In the genomic region with DNA sequence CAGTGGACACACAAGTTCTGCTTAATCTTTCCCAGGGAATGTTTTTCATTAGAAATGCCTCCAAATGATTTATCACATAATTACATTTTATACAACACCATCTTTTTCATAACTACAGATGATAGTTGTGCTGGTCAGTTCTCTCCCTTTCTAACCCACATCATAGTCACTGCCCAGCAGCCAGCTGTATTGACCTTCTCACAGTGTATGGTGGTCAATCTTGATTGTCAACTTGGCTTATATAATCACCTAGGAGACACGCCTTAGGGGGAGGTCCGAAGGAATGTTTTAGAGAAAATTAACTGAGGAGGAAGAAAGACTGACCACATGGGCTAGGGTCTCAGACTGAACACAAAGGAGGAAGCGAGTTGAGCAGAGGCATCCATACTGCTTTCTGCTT, we compare ENCODE assay signal across 27 mouse cellular contexts. TPM values are rescaled to one million over a fixed set of nuclear protein-coding genes. Genes with fewer than 3 reads are reported as not detected.
"Had no signal": no experiment of that assay in that cellular context is flagged by ENCODE, and none has a peak within 500 bp of the region (broad histone marks: within the 10 kb centered on the region; RNA-seq: fewer than 3 reads in every experiment).

No protein-coding gene starts in this region.

- H3K36me3 ChIP-seq: hindbrain, embryonic 15.5 days; limb, embryonic 10.5 days; limb, embryonic 13.5 days; liver, embryonic 12.5 days; liver, embryonic 15.5 days; neural tube, embryonic 12.5 days; stomach, embryonic 15.5 days had no signal

- DNase-seq: kidney, adult 2 months; kidney, postnatal 10 days; kidney, postnatal 4 days; layer of hippocampus, postnatal 36 days; liver; midbrain, embryonic 14.5 days; retina, postnatal 1 day; right cerebral cortex, postnatal 25 days; spleen, adult 18-20 months; thymus, postnatal 25 days had no signal

- H3K9me3 ChIP-seq: hindbrain, embryonic 15.5 days; limb, embryonic 10.5 days; limb, embryonic 13.5 days; liver, embryonic 12.5 days; liver, embryonic 15.5 days; neural tube, embryonic 12.5 days; stomach, embryonic 15.5 days had no signal

- ATAC-seq: intestine, postnatal 0 days; liver, embryonic 12.5 days; lung, postnatal 0 days had no signal

- H3K4me1 ChIP-seq: liver, embryonic 12.5 days; liver, embryonic 15.5 days; neural tube, embryonic 12.5 days; stomach, embryonic 15.5 days had no signal

- H3K27ac ChIP-seq: hindbrain, embryonic 15.5 days; limb, embryonic 10.5 days; limb, embryonic 13.5 days; liver, embryonic 12.5 days; liver, embryonic 15.5 days; neural tube, embryonic 12.5 days; stomach, embryonic 15.5 days had no signal

- H3K27me3 ChIP-seq: hindbrain, embryonic 15.5 days; limb, embryonic 13.5 days; liver, embryonic 12.5 days; liver, embryonic 15.5 days; neural tube, embryonic 12.5 days; stomach, embryonic 15.5 days had no signal

- H3K4me2 ChIP-seq: hindbrain, embryonic 15.5 days; limb, embryonic 13.5 days; liver, embryonic 12.5 days; liver, embryonic 15.5 days; neural tube, embryonic 12.5 days; stomach, embryonic 15.5 days had no signal

- H3K9ac ChIP-seq: hindbrain, embryonic 15.5 days; limb, embryonic 13.5 days; liver, embryonic 12.5 days; liver, embryonic 15.5 days; neural tube, embryonic 12.5 days; stomach, embryonic 15.5 days had no signal

- H3K4me3 ChIP-seq: hindbrain, embryonic 15.5 days; limb, embryonic 10.5 days; limb, embryonic 13.5 days; liver, embryonic 12.5 days; liver, embryonic 15.5 days; neural tube, embryonic 12.5 days; stomach, embryonic 15.5 days had no signal

RNA-seq across cellular contexts. Expression of gene Nox3, which starts 57.3 kb away (rescaled TPM):
- total RNA-seq: layer of hippocampus, adult 8-10 months; layer of hippocampus, postnatal 10 days; layer of hippocampus, postnatal 36 days; left cerebral cortex, postnatal 25 days; midbrain, postnatal 0 days; neutrophil, adult 5-6 weeks had no signal
- polyA plus RNA-seq: hindbrain, embryonic 15.5 days; intestine, embryonic 14.5 days; intestine, postnatal 0 days; kidney, adult 2 months; kidney, embryonic 14.5 days; limb, embryonic 10.5 days; limb, embryonic 13.5 days; liver, embryonic 12.5 days; liver, embryonic 15.5 days; lung, postnatal 0 days; midbrain, embryonic 14.5 days; midbrain, postnatal 0 days; neural tube, embryonic 12.5 days; stomach, embryonic 15.5 days; thymus, postnatal 0 days had no signal
